Mouse (Mus musculus) hindbrain, postnatal 0 days (tissue): ENCODE data around the gene Dmap1. TPM values are rescaled to one million over a fixed set of nuclear protein-coding genes. Genes with fewer than 3 reads are reported as not detected.
A peak's percentile ranks its signal among the peaks of the same experiment; 100 is the strongest.

Experiments
- ATAC-seq: fragments of 200-750 bp; cut with Nextera tagmentation; 2 replicates; pipeline ENCODE4 v1.8.0; 2017; ENCODE audit warnings: mild to moderate bottlenecking, moderate TSS enrichment, moderate library complexity
- DNase-seq: peaks from one replicate; pipeline ENCODE4 v3.0.0-alpha.2; 2015; ENCODE audit warnings: low spot score
- H3K27ac ChIP-seq: fragments of 300-500 bp; sonication (generic); 2 replicates; pipeline ENCODE4 v1.5.1; 2014; ENCODE audit warnings: mild to moderate bottlenecking
- H3K27me3 ChIP-seq: fragments of 300-500 bp; sonication (generic); 2 replicates; pipeline ENCODE4 v1.6.1; 2014; ENCODE audit warnings: low read length, mixed read lengths; ENCODE audit not compliant: insufficient read depth
- H3K36me3 ChIP-seq: fragments of 300-500 bp; sonication (generic); 2 replicates; pipeline ENCODE4 v1.6.1; 2014; ENCODE audit warnings: low read length, mixed read lengths; ENCODE audit not compliant: insufficient read depth
- H3K4me1 ChIP-seq: fragments of 300-500 bp; sonication (generic); 2 replicates; pipeline ENCODE4 v1.6.1; 2014; ENCODE audit warnings: antibody characterized with exemption, low read length, mixed read lengths; ENCODE audit not compliant: insufficient read depth
- H3K4me2 ChIP-seq: fragments of 300-500 bp; sonication (generic); 2 replicates; pipeline ENCODE4 v1.6.1; 2014; ENCODE audit warnings: low read depth, mild to moderate bottlenecking, low read length, moderate library complexity, mixed read lengths
- H3K4me3 ChIP-seq: fragments of 300-500 bp; sonication (generic); 2 replicates; pipeline ENCODE4 v1.5.1; 2014; ENCODE audit warnings: low read length
- H3K9ac ChIP-seq: fragments of 300-500 bp; sonication (generic); replicated peaks from 2 replicates; pipeline ENCODE4 v1.6.1; 2014; ENCODE audit warnings: mild to moderate bottlenecking, low read length, moderate library complexity, mixed read lengths
- H3K9me3 ChIP-seq: fragments of 300-500 bp; sonication (generic); 2 replicates; pipeline ENCODE4 v1.6.1; 2016; ENCODE audit warnings: low read length, mixed read lengths
- CTCF ChIP-seq: IDR thresholded peaks from 2 replicates; pipeline ENCODE4 v1.5.1; 2016; ENCODE audit warnings: antibody characterized with exemption, control low read depth, low read depth
- WGBS: fragments of 180-500 bp; shearing (Covaris S2); extraction: QIAGEN DNeasy Blood & Tissue Kit; methylation state at CpG from one replicate; pipeline ENCODE4 v1.1.7; 2014; 5-methylcytosine and 5-hydroxymethylcytosine counted together
- polyA plus RNA-seq: library from polyadenylated mRNA; unstranded; fragments of >200 nt; fragmentation: Nextera tagmentation; extraction: Ambion mirVana; gene quantifications from 2 replicates; pipeline ENCODE4 v1.2.1, GENCODE M21; 2015
- total RNA-seq: library from RNA; depleted of rRNA; stranded (reverse); fragments of >200 nt; gene quantifications from 2 replicates; pipeline ENCODE4 v1.2.3, GENCODE M21; 2014

Dmap1 gene
- total and polyA plus RNA-seq, 2 experiments from 2014 or later: 67.5 to 76.5 TPM

DNA sequence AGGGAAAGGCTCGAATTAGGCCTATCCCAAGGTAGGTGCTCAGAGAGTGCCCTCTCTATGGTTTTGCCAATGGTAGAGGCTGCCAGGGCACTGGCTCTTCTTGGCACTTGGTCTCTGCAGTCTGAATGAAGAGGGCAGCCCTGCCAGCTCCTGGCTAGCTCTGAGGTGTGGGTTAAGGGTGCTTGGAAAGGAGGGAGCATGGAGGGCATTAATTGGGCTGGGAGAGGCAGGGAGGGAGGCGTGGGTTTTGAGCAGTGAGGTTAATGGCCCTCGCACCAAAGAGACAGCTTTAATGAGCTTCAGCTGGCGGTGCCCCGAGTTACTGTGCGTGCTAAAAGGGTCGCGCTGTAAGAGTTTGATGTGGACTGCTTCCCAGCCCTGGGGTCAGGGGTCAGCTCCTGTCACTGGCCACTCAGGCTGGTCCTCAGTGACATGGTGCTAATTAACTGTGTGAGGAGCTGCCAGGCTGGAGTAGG, 30.4 kb downstream of the Dmap1 start:
- H3K4me3 ChIP-seq: no peak overlapping the region
- H3K27ac ChIP-seq: 0 out of 2 replicates have a peak overlapping the region, but pooled peaks have one; percentile 15
- peaks cover 12% of the 10 kb centered on the region for H3K4me1 ChIP-seq
- ATAC-seq (peak; percentile 57), DNase-seq (peak; percentile 62)
- H3K9ac ChIP-seq: no peak overlapping the region
- 33% methylated on average over 8 of the region's 8 CpGs for WGBS
- no peak overlapping the region for H3K4me2 ChIP-seq
- H3K9me3 ChIP-seq: no peaks in the 10 kb centered on the region
- no peaks in the 10 kb centered on the region for H3K27me3 ChIP-seq
- TF ChIP-seq CTCF: no peak
- no peaks in the 10 kb centered on the region for H3K36me3 ChIP-seq

- H3K27ac ChIP-seq: peak overlapping the region; percentile 32; the same call in 1 of the 2 replicates
- no peak overlapping the region for H3K4me3 ChIP-seq
- TF ChIP-seq CTCF: no peak
- H3K9me3 ChIP-seq: no peaks in the 10 kb centered on the region
- H3K9ac ChIP-seq: peak overlapping the region; percentile 35; the same call in 1 of the 2 replicates
- H3K4me2 ChIP-seq: 0 out of 2 replicates have a peak overlapping the region, but pooled peaks have one; percentile 25
- no peaks in the 10 kb centered on the region for H3K36me3 ChIP-seq
- ATAC-seq (no peak), DNase-seq (no peak)
- peaks cover 32% of the 10 kb centered on the region for H3K4me1 ChIP-seq
- WGBS: 34% methylated on average over 23 of the region's 23 CpGs
- no peaks in the 10 kb centered on the region for H3K27me3 ChIP-seq
These were observed 34.9 kb downstream of the Dmap1 start for GRCm38 (mm10) chr4:117646926-117647755.

DNA sequence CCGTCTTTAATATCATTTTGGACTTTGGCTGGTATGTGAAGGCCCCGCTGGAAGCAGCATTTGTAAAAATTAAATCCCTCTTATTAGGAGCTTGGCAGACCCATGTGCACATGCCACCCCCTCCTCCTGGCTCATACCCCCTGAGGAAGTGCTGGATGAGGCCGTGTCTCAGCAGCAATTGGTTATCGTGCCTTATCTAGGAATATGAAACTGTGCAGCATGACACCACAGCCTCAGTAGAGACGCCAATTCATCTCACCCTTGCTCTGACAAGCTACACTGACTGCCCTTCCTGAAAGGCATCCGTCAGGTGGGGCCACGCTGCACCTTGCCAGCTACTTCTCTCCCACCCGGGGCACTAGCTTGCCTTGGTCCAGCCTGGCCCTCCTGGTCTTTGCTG, 35.6 kb downstream of the Dmap1 start:
- peaks cover 32% of the 10 kb centered on the region for H3K4me1 ChIP-seq
- H3K36me3 ChIP-seq: no peaks in the 10 kb centered on the region
- H3K4me2 ChIP-seq: peak overlapping the region; percentile 25; the same call in 1 of the 2 replicates
- 34% methylated on average over 8 of the region's 8 CpGs for WGBS
- ATAC-seq: no peak
- H3K9ac ChIP-seq: no peak overlapping the region
- peak overlapping the region; percentile 32 for H3K27ac ChIP-seq
- no peak for TF ChIP-seq CTCF
- no peaks in the 10 kb centered on the region for H3K9me3 ChIP-seq
- DNase-seq: peak; percentile 35
- H3K4me3 ChIP-seq: no peak overlapping the region
- no peaks in the 10 kb centered on the region for H3K27me3 ChIP-seq

DNA sequence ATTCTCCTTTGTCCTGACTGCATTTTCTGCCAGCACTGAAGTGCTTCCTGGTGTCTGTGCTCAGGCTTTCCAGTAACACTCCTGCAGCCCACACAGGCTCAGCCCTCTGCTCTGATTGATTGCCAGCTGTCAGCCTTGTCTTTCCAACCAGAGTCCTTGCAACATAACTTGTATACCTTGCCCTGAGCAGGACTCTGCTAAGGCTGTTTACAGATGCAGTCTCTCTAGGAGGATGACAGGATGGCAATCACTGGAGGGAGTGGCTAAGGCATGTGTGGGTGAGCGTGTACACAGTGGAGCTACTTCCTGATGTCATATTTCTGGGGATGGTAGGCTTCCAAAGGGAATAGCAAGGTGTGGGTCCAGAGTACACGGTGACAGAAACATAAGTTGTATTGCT, 36.2 kb downstream of the Dmap1 start:
- Histone ChIP-seq H3K27me3 (no peaks in the 10 kb centered on the region), H3K27ac (peak overlapping the region; percentile 32), H3K9ac (no peak overlapping the region), H3K4me3 (no peak overlapping the region), H3K4me2 (no peak overlapping the region), H3K36me3 (no peaks in the 10 kb centered on the region), H3K4me1 (peaks cover 32% of the 10 kb centered on the region), H3K9me3 (no peaks in the 10 kb centered on the region)
- ATAC-seq (peak; percentile 33; the same call in 1 of the 2 replicates), DNase-seq (no peak)
- 57% methylated on average over 2 of the region's 2 CpGs for WGBS
- TF ChIP-seq CTCF: no peak

DNA sequence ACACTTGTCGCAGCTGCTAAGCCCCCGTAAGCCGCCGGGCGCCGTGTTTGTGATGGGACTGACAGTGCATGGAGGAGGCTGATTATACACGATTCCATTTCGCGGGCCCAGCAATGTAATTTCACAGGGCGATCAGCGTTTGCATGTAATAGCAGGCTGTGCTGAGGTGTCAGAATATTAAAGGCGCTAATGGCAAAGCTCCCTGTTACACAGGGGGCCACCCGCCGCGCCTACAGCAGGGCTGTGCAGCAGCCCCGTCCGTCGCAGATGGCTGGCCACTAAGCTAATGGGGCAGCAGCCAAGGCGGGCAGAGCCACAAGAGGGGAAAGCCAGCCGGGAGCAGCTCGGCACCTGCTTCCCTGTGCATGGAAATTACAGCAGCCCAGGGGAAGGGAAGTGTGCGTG, 37.0 kb downstream of the Dmap1 start:
- H3K27me3 ChIP-seq: no peaks in the 10 kb centered on the region
- ATAC-seq (peak; percentile 79), DNase-seq (peak; percentile 86)
- peaks cover 32% of the 10 kb centered on the region for H3K4me1 ChIP-seq
- 15% methylated on average over 22 of the region's 22 CpGs for WGBS
- H3K9me3 ChIP-seq: no peaks in the 10 kb centered on the region
- no peak overlapping the region for H3K4me3 ChIP-seq
- H3K36me3 ChIP-seq: no peaks in the 10 kb centered on the region
- peak overlapping the region; percentile 22 for H3K4me2 ChIP-seq
- H3K27ac ChIP-seq: peak overlapping the region; percentile 32
- H3K9ac ChIP-seq: peak overlapping the region; percentile 7; the same call in 1 of the 2 replicates
- peak; percentile 32; the same call in 1 of the 2 replicates for TF ChIP-seq CTCF

DNA sequence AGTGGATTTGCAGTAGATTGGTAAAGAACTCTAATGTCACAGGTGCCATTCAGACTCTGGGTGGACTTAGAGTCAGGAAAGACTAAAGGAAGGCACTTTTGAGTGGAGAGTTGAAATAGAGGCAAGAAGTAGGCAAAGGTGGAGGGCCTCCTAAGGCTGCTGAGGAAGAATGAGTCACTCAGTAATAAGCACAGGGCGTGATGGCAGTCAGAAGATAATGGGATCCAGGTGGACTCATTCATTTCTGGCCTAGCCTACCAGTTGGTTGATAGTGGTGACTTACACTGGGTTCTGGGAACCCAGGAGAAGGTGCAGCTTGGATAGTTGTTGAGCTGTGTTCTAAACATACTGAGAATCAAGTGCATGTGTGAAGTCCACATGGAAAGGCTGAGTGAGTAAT, 40.3 kb downstream of the Dmap1 start:
- Histone ChIP-seq H3K4me2 (no peak overlapping the region), H3K27me3 (no peaks in the 10 kb centered on the region), H3K9ac (no peak overlapping the region), H3K27ac (no peak overlapping the region), H3K36me3 (no peaks in the 10 kb centered on the region), H3K4me1 (peaks cover 21% of the 10 kb centered on the region), H3K4me3 (no peak overlapping the region), H3K9me3 (no peaks in the 10 kb centered on the region)
- ATAC-seq (no peak), DNase-seq (no peak)
- WGBS: 88% methylated on average over 1 of the region's 1 CpGs
- no peak for TF ChIP-seq CTCF
